Mouse (Mus musculus): ENCODE measurements around the gene Anxa6. TPM values are rescaled to one million over a fixed set of nuclear protein-coding genes. Genes with fewer than 3 reads are reported as not detected.
A peak's percentile ranks its signal among the peaks of the same experiment; 100 is the strongest.

The Anxa6 gene
- polyA plus RNA-seq, 1 experiment, result 628 TPM

GRCm38 (mm10) chr11:55028509-55028908 lies 4.7 kb downstream of the Anxa6 start:
- Histone ChIP-seq H3ac (ENCODE audit: control insufficient read depth, insufficient read length, low read depth) (no peak overlapping the region), H3K27me3 (ENCODE audit: control insufficient read depth, insufficient read depth, insufficient read length) (no peaks in the 10 kb centered on the region), H3K79me3 (ENCODE audit: low read depth) (peaks cover 77% of the 10 kb centered on the region), H3K36me3 (ENCODE audit: control insufficient read depth, insufficient read depth) (peaks cover 49% of the 10 kb centered on the region), H3K79me2 (ENCODE audit: control insufficient read depth, insufficient read depth) (peaks cover 99% of the 10 kb centered on the region), H3K4me3 (ENCODE audit: insufficient read depth, poor library complexity, severe bottlenecking) (no peak overlapping the region)
- TF ChIP-seq MYOD1 (IDR thresholded peaks at IDR 0.05; ENCODE audit: control insufficient read depth, insufficient read length, low read depth) (no peak), CTCF (IDR thresholded peaks at IDR 0.05; ENCODE audit: control insufficient read depth, insufficient read depth, insufficient read length) (no peak), CEBPB (IDR thresholded peaks at IDR 0.05; ENCODE audit: low read depth) (no peak), USF1 (IDR thresholded peaks at IDR 0.05; ENCODE audit: low read depth) (no peak)

GRCm38 (mm10) chr11:55027204-55027855 lies 5.9 kb downstream of the Anxa6 start:
- TF ChIP-seq CTCF (IDR thresholded peaks at IDR 0.05; ENCODE audit: control insufficient read depth, insufficient read depth, insufficient read length) (no peak), MYOD1 (IDR thresholded peaks at IDR 0.05; ENCODE audit: control insufficient read depth, insufficient read length, low read depth) (no peak)
- Histone ChIP-seq H3K79me3 (ENCODE audit: low read depth) (peaks cover 84% of the 10 kb centered on the region), H3K27me3 (ENCODE audit: control insufficient read depth, insufficient read depth, insufficient read length) (no peaks in the 10 kb centered on the region), H3K36me3 (ENCODE audit: control insufficient read depth, insufficient read depth) (peaks cover 60% of the 10 kb centered on the region), H3K79me2 (ENCODE audit: control insufficient read depth, insufficient read depth) (peaks cover 100% of the 10 kb centered on the region), H3K4me3 (ENCODE audit: insufficient read depth, poor library complexity, severe bottlenecking) (no peak overlapping the region), H3ac (ENCODE audit: control insufficient read depth, insufficient read length, low read depth) (peak overlapping the region; percentile 12)

- peaks cover 88% of the 10 kb centered on the region for H3K79me3 ChIP-seq (ENCODE audit: low read depth)
- no peak overlapping the region for H3K4me3 ChIP-seq (ENCODE audit: insufficient read depth, poor library complexity, severe bottlenecking)
- peaks cover 69% of the 10 kb centered on the region for H3K36me3 ChIP-seq (ENCODE audit: control insufficient read depth, insufficient read depth)
- peaks cover 100% of the 10 kb centered on the region for H3K79me2 ChIP-seq (ENCODE audit: control insufficient read depth, insufficient read depth)
- TF ChIP-seq CTCF (IDR thresholded peaks at IDR 0.05; ENCODE audit: control insufficient read depth, insufficient read depth, insufficient read length), result no peak
- TF ChIP-seq FOSL1 (IDR thresholded peaks at IDR 0.05; ENCODE audit: insufficient read depth, low read length, poor library complexity, severe bottlenecking), result no peak
- no peak for TF ChIP-seq CEBPB (IDR thresholded peaks at IDR 0.05; ENCODE audit: low read depth)
- TF ChIP-seq MYOD1 (IDR thresholded peaks at IDR 0.05; ENCODE audit: control insufficient read depth, insufficient read length, low read depth), result no peak
- TF ChIP-seq USF1 (IDR thresholded peaks at IDR 0.05; ENCODE audit: low read depth), result no peak
- TF ChIP-seq MAX (IDR thresholded peaks at IDR 0.05), result no peak
- TF ChIP-seq MYOG (IDR thresholded peaks at IDR 0.05; ENCODE audit: control insufficient read depth, extremely low read depth, insufficient read length), result no peak
- H3K27me3 ChIP-seq (ENCODE audit: control insufficient read depth, insufficient read depth, insufficient read length), result no peaks in the 10 kb centered on the region
- H3ac ChIP-seq (ENCODE audit: control insufficient read depth, insufficient read length, low read depth), result no peak overlapping the region
Observed at GRCm38 (mm10) chr11:55025896-55026295, 7.3 kb downstream of the Anxa6 start.

- peaks cover 76% of the 10 kb centered on the region for H3K36me3 ChIP-seq (ENCODE audit: control insufficient read depth, insufficient read depth)
- H3K79me2 ChIP-seq (ENCODE audit: control insufficient read depth, insufficient read depth), result peaks cover 99% of the 10 kb centered on the region
- TF ChIP-seq MYOD1 (IDR thresholded peaks at IDR 0.05; ENCODE audit: control insufficient read depth, insufficient read length, low read depth) (no peak), MAX (IDR thresholded peaks at IDR 0.05) (no peak), MYOG (IDR thresholded peaks at IDR 0.05; ENCODE audit: control insufficient read depth, extremely low read depth, insufficient read length) (no peak), USF1 (IDR thresholded peaks at IDR 0.05; ENCODE audit: low read depth) (no peak), FOSL1 (IDR thresholded peaks at IDR 0.05; ENCODE audit: insufficient read depth, low read length, poor library complexity, severe bottlenecking) (no peak), CEBPB (IDR thresholded peaks at IDR 0.05; ENCODE audit: low read depth) (no peak), CTCF (IDR thresholded peaks at IDR 0.05; ENCODE audit: control insufficient read depth, insufficient read depth, insufficient read length) (no peak)
- H3ac ChIP-seq (ENCODE audit: control insufficient read depth, insufficient read length, low read depth), result no peak overlapping the region
- H3K79me3 ChIP-seq (ENCODE audit: low read depth), result peaks cover 70% of the 10 kb centered on the region
- H3K4me3 ChIP-seq (ENCODE audit: insufficient read depth, poor library complexity, severe bottlenecking), result no peak overlapping the region
- no peaks in the 10 kb centered on the region for H3K27me3 ChIP-seq (ENCODE audit: control insufficient read depth, insufficient read depth, insufficient read length)
Observed at GRCm38 (mm10) chr11:55023583-55023982, 9.7 kb downstream of the Anxa6 start.

- H3K79me2 ChIP-seq (ENCODE audit: control insufficient read depth, insufficient read depth), result peaks cover 99% of the 10 kb centered on the region
- no peak overlapping the region for H3ac ChIP-seq (ENCODE audit: control insufficient read depth, insufficient read length, low read depth)
- H3K36me3 ChIP-seq (ENCODE audit: control insufficient read depth, insufficient read depth), result peaks cover 81% of the 10 kb centered on the region
- H3K79me3 ChIP-seq (ENCODE audit: low read depth), result peaks cover 65% of the 10 kb centered on the region
- no peaks in the 10 kb centered on the region for H3K27me3 ChIP-seq (ENCODE audit: control insufficient read depth, insufficient read depth, insufficient read length)
- no peak overlapping the region for H3K4me3 ChIP-seq (ENCODE audit: insufficient read depth, poor library complexity, severe bottlenecking)
- no peak for TF ChIP-seq FOSL1 (IDR thresholded peaks at IDR 0.05; ENCODE audit: insufficient read depth, low read length, poor library complexity, severe bottlenecking)
- TF ChIP-seq CEBPB (IDR thresholded peaks at IDR 0.05; ENCODE audit: low read depth), result no peak
- no peak for TF ChIP-seq MAX (IDR thresholded peaks at IDR 0.05)
- no peak for TF ChIP-seq CTCF (IDR thresholded peaks at IDR 0.05; ENCODE audit: control insufficient read depth, insufficient read depth, insufficient read length)
- TF ChIP-seq MYOD1 (IDR thresholded peaks at IDR 0.05; ENCODE audit: control insufficient read depth, insufficient read length, low read depth), result no peak
Observed at GRCm38 (mm10) chr11:55023049-55023564, 10.1 kb downstream of the Anxa6 start.

- Histone ChIP-seq H3K36me3 (ENCODE audit: control insufficient read depth, insufficient read depth) (peaks cover 87% of the 10 kb centered on the region), H3K79me3 (ENCODE audit: low read depth) (peaks cover 61% of the 10 kb centered on the region), H3ac (ENCODE audit: control insufficient read depth, insufficient read length, low read depth) (no peak overlapping the region), H3K79me2 (ENCODE audit: control insufficient read depth, insufficient read depth) (peaks cover 99% of the 10 kb centered on the region), H3K4me3 (ENCODE audit: insufficient read depth, poor library complexity, severe bottlenecking) (no peak overlapping the region), H3K27me3 (ENCODE audit: control insufficient read depth, insufficient read depth, insufficient read length) (no peaks in the 10 kb centered on the region)
- TF ChIP-seq USF1 (IDR thresholded peaks at IDR 0.05; ENCODE audit: low read depth), result no peak
- no peak for TF ChIP-seq MYOD1 (IDR thresholded peaks at IDR 0.05; ENCODE audit: control insufficient read depth, insufficient read length, low read depth)
- TF ChIP-seq CTCF (IDR thresholded peaks at IDR 0.05; ENCODE audit: control insufficient read depth, insufficient read depth, insufficient read length), result no peak
Observed at GRCm38 (mm10) chr11:55022508-55022907, 10.7 kb downstream of the Anxa6 start.
